Comparison of ENCODE assay signal across 8 mouse cellular contexts in the genomic region with DNA sequence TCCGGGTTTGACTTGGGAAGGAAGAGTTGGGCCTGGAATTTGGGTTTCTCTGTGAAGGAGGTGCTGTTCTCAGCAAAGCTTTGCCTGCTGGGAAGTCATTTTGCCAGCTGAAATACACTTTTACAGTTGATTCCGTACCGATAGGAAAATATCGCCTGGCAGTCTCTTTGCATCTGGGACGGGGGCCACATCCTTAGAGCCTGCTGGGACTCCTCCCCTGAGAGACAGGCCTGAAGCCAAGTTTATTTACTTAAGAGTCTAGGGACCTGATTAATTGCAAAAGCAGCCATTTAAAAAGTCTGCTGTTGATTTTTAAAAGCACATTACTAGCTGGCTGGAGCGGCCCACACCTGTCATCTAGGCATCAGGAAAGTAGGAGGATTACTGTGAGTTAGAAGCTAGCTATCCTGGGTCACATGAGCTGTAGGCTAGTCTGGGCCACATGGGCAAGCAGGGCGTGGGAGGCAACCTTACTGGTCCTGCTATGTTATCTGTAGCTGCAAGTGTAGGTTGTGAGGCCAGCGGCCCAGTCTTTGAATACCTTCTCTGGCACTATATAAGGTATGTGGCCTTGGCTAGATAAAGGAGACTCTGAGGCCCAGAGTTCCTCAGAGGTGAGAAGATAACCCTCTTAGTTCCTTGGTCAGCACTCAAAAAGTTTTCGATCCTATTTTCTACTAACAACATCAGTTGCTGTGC. TPM values are rescaled to one million over a fixed set of nuclear protein-coding genes. Genes with fewer than 3 reads are reported as not detected.
DNase-seq lines count a peak whose midpoint lies in the region; ATAC-seq lines count a peak whose summit lies in the region.

No protein-coding gene starts in this region.

- H3K27ac ChIP-seq in kidney, embryonic 16.5 days (ENCODE audit: low read length), result no peak overlapping the region
- H3K27ac ChIP-seq in heart, embryonic 12.5 days (ENCODE audit: poor library complexity, severe bottlenecking), result peak overlapping the region; percentile 30

- H3K36me3 ChIP-seq in kidney, embryonic 16.5 days (ENCODE audit: insufficient read depth, low read length), result no peaks in the 10 kb centered on the region
- H3K36me3 ChIP-seq in heart, embryonic 12.5 days, result no peaks in the 10 kb centered on the region

- no peak overlapping the region for H3K9ac ChIP-seq in kidney, embryonic 16.5 days (replicated peaks; ENCODE audit: low read length)
- no peak overlapping the region for H3K9ac ChIP-seq in heart, embryonic 12.5 days

- H3K9me3 ChIP-seq in kidney, embryonic 16.5 days (ENCODE audit: low read length), result no peaks in the 10 kb centered on the region
- H3K9me3 ChIP-seq in heart, embryonic 12.5 days (replicated peaks), result no peaks in the 10 kb centered on the region

- WGBS in kidney, embryonic 16.5 days, result 32% methylated on average over 9 of the region's 9 CpGs
- 29% methylated on average over 9 of the region's 9 CpGs for WGBS in heart, embryonic 12.5 days

- H3K4me2 ChIP-seq in kidney, embryonic 16.5 days (replicated peaks; ENCODE audit: low read depth, low read length), result no peak overlapping the region
- peak overlapping the region; percentile 3; the same call in 1 of the 2 replicates for H3K4me2 ChIP-seq in heart, embryonic 12.5 days

- no peaks in the 10 kb centered on the region for H3K4me1 ChIP-seq in kidney, embryonic 16.5 days (ENCODE audit: insufficient read depth, low read length)
- peaks cover 53% of the 10 kb centered on the region for H3K4me1 ChIP-seq in heart, embryonic 12.5 days (replicated peaks)

- H3K4me3 ChIP-seq in kidney, embryonic 16.5 days (ENCODE audit: low read length), result no peak overlapping the region
- H3K4me3 ChIP-seq in heart, embryonic 12.5 days, result no peak overlapping the region

- ATAC-seq in kidney, embryonic 16.5 days (ENCODE audit: low FRiP score, low TSS enrichment), result peak; percentile 85
- ATAC-seq in common myeloid progenitor, adult 5-6 weeks (replicated peaks; ENCODE audit: low read depth, poor library complexity, severe bottlenecking), result peak; percentile 36
- ATAC-seq in heart, embryonic 12.5 days (ENCODE audit: insufficient number of reproducible peaks, low FRiP score), result peak; percentile 88
- peak; percentile 70 for ATAC-seq in megakaryocyte progenitor cell, adult 5-6 weeks (replicated peaks; ENCODE audit: poor library complexity)
- ATAC-seq in CD4-positive, CD25-positive, alpha-beta regulatory T cell, adult 4 months, result no peak

- no peaks in the 10 kb centered on the region for H3K27me3 ChIP-seq in kidney, embryonic 16.5 days (ENCODE audit: insufficient read depth, low read length)
- H3K27me3 ChIP-seq in heart, embryonic 12.5 days (replicated peaks), result no peaks in the 10 kb centered on the region

- DNase-seq in kidney, adult 11 months, result no peak
- DNase-seq in layer of hippocampus, postnatal 36 days, result no peak
- DNase-seq in urinary bladder, adult 18-20 months (ENCODE audit: low spot score in 2 of 2), result no peak

RNA-seq across cellular contexts. Expression of gene Prg3, which starts 24.0 kb away (rescaled TPM):
- polyA plus RNA-seq in kidney, embryonic 16.5 days (2015; fragmentation: Nextera tagmentation; extraction: Ambion mirVana), result not detected in 2 replicates
- 2.8 and 7.1 TPM in 2 replicates for total RNA-seq in common myeloid progenitor, adult 5-6 weeks (2017)
- 0.49 TPM in 1 of 2 replicates, not detected in the other for polyA plus RNA-seq in heart, embryonic 12.5 days (2016; fragmentation: Nextera tagmentation; extraction: Ambion mirVana)
- total RNA-seq in megakaryocyte progenitor cell, adult 5-6 weeks (2015), result 8.4 and 12.8 TPM in 2 replicates
- total RNA-seq in megakaryocyte progenitor cell, adult 5-6 weeks (2017), result 15.9 and 16.4 TPM in 2 replicates
- not detected for polyA plus RNA-seq in CD4-positive, CD25-positive, alpha-beta regulatory T cell, adult 4 months (2017; shearing (Covaris generic))
- not detected for total RNA-seq in layer of hippocampus, postnatal 36 days (2021)

RNA-seq across cellular contexts. Expression of gene Ssrp1, which starts 25.0 kb away (rescaled TPM):
- polyA plus RNA-seq in kidney, embryonic 16.5 days (2015; fragmentation: Nextera tagmentation; extraction: Ambion mirVana), result 316 and 329 TPM in 2 replicates
- total RNA-seq in common myeloid progenitor, adult 5-6 weeks (2017), result 433 and 486 TPM in 2 replicates
- 146 and 151 TPM in 2 replicates for polyA plus RNA-seq in heart, embryonic 12.5 days (2016; fragmentation: Nextera tagmentation; extraction: Ambion mirVana)
- 145 and 175 TPM in 2 replicates for total RNA-seq in megakaryocyte progenitor cell, adult 5-6 weeks (2015)
- total RNA-seq in megakaryocyte progenitor cell, adult 5-6 weeks (2017), result 390 and 507 TPM in 2 replicates
- polyA plus RNA-seq in CD4-positive, CD25-positive, alpha-beta regulatory T cell, adult 4 months (2017; shearing (Covaris generic)), result 100 to 1,000 TPM; 147 to 202 TPM
- 100 to 1,000 TPM; 120 TPM for total RNA-seq in layer of hippocampus, postnatal 36 days (2021)

RNA-seq across cellular contexts. Expression of gene P2rx3, which starts 25.2 kb away (rescaled TPM):
- polyA plus RNA-seq in kidney, embryonic 16.5 days (2015; fragmentation: Nextera tagmentation; extraction: Ambion mirVana), result 0.56 and 1.3 TPM in 2 replicates
- not detected in 2 replicates for total RNA-seq in common myeloid progenitor, adult 5-6 weeks (2017)
- 0.67 and 0.87 TPM in 2 replicates for polyA plus RNA-seq in heart, embryonic 12.5 days (2016; fragmentation: Nextera tagmentation; extraction: Ambion mirVana)
- 1.5 and 2.5 TPM in 2 replicates for total RNA-seq in megakaryocyte progenitor cell, adult 5-6 weeks (2015)
- total RNA-seq in megakaryocyte progenitor cell, adult 5-6 weeks (2017), result 0.46 TPM in 1 of 2 replicates, not detected in the other
- polyA plus RNA-seq in CD4-positive, CD25-positive, alpha-beta regulatory T cell, adult 4 months (2017; shearing (Covaris generic)), result under 1 TPM in 1 of 2 experiments, not detected in 1; 0.46 TPM
- total RNA-seq in layer of hippocampus, postnatal 36 days (2021), result 1 to 10 TPM; 1.4 to 2.7 TPM

RNA-seq across cellular contexts. Expression of gene Prg2, which starts 31.8 kb away (rescaled TPM):
- polyA plus RNA-seq in kidney, embryonic 16.5 days (2015; fragmentation: Nextera tagmentation; extraction: Ambion mirVana), result 0.36 TPM in 1 of 2 replicates, not detected in the other
- 26.2 and 36.6 TPM in 2 replicates for total RNA-seq in common myeloid progenitor, adult 5-6 weeks (2017)
- polyA plus RNA-seq in heart, embryonic 12.5 days (2016; fragmentation: Nextera tagmentation; extraction: Ambion mirVana), result 0.39 and 3.1 TPM in 2 replicates
- total RNA-seq in megakaryocyte progenitor cell, adult 5-6 weeks (2015), result 43.2 and 74.2 TPM in 2 replicates
- total RNA-seq in megakaryocyte progenitor cell, adult 5-6 weeks (2017), result 135 and 270 TPM in 2 replicates
- not detected for polyA plus RNA-seq in CD4-positive, CD25-positive, alpha-beta regulatory T cell, adult 4 months (2017; shearing (Covaris generic))
- total RNA-seq in layer of hippocampus, postnatal 36 days (2021), result not detected

RNA-seq across cellular contexts. Expression of gene Tnks1bp1, which starts 35.8 kb away (rescaled TPM):
- 34.2 and 40.6 TPM in 2 replicates for polyA plus RNA-seq in kidney, embryonic 16.5 days (2015; fragmentation: Nextera tagmentation; extraction: Ambion mirVana)
- 2.9 and 5.1 TPM in 2 replicates for total RNA-seq in common myeloid progenitor, adult 5-6 weeks (2017)
- polyA plus RNA-seq in heart, embryonic 12.5 days (2016; fragmentation: Nextera tagmentation; extraction: Ambion mirVana), result 33.2 and 36.6 TPM in 2 replicates
- total RNA-seq in megakaryocyte progenitor cell, adult 5-6 weeks (2015), result 0.59 and 0.85 TPM in 2 replicates
- 1.6 and 4.7 TPM in 2 replicates for total RNA-seq in megakaryocyte progenitor cell, adult 5-6 weeks (2017)
- 1 to 10 TPM; 3.8 to 5.6 TPM for polyA plus RNA-seq in CD4-positive, CD25-positive, alpha-beta regulatory T cell, adult 4 months (2017; shearing (Covaris generic))
- 100 to 1,000 TPM; 159 to 174 TPM for total RNA-seq in layer of hippocampus, postnatal 36 days (2021)
